Mouse (Mus musculus) CH12.LX (cell line): ENCODE data around the gene Eps8.

Source experiments
- CTCF ChIP-seq, 2 experiments: IDR thresholded peaks in 1 of 2; conservative IDR thresholded peaks in 1 of 2; 2 replicates each; pipeline ENCODE4 v1.5.1; 2011 to 2012; ENCODE audit warnings: low read depth in 2 of 2, low read length in 2 of 2, improper control_type of control experiment in 1 of 2, inconsistent platforms in 1 of 2, mild to moderate bottlenecking in 1 of 2, moderate library complexity in 1 of 2
- HCFC1 ChIP-seq: IDR thresholded peaks from 2 replicates; pipeline ENCODE4 v1.6.1; 2012; ENCODE audit warnings: low read depth, mild to moderate bottlenecking, inconsistent platforms, low read length, improper control_type of control experiment
- POLR2A ChIP-seq: IDR thresholded peaks from 2 replicates; pipeline ENCODE4 v1.6.1; 2011; ENCODE audit warnings: low read depth, mild to moderate bottlenecking, improper control_type of control experiment, low read length
- ZNF384 ChIP-seq: IDR thresholded peaks from 2 replicates; pipeline ENCODE4 v1.6.1; 2012; ENCODE audit warnings: low read depth, low read length, improper control_type of control experiment, inconsistent platforms

DNA sequence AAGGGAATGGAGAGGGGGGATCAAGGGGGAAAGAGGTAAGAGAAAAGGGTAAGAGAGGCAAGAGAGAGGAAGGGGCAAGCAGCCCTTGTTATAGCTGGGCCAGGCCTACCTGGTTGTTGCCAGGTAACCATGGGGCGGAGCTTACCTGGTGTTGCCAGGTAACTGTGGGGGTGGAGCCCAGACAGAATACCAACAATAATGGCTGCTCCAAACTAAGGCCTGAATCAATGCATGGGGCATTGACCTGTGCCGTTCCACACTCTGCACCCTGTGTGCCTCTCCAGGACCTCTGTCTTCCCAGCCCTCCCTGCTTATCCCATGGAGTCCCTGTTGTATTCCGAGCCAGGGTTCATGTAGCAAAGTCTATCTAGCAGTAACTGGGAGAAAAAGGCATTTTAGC lies 187.0 kb downstream of the Eps8 start:
- TF ChIP-seq POLR2A (no peak), CTCF (conservative IDR thresholded peaks at IDR 0.05 in 1 of 2, IDR thresholded peaks at IDR 0.05 in 1 of 2; ENCODE audit: low read depth in 2 of 2, low read length in 2 of 2) (no peak), ZNF384 (no peak), HCFC1 (no peak)
